Mouse (Mus musculus): Measurements from ENCODE around the gene Ofcc1. TPM values are rescaled to one million over a fixed set of nuclear protein-coding genes. Genes with fewer than 3 reads are reported as not detected.

The Ofcc1 gene
- not detected for total RNA-seq (2018; cell fraction: chromatin; rRNA removed)
- total RNA-seq (2018; cell fraction: cytosol; rRNA removed) = not detected
- not detected for total RNA-seq (2018; cell fraction: nucleus; rRNA removed)
- polyA plus RNA-seq (2018) = not detected in 3 replicates

DNA sequence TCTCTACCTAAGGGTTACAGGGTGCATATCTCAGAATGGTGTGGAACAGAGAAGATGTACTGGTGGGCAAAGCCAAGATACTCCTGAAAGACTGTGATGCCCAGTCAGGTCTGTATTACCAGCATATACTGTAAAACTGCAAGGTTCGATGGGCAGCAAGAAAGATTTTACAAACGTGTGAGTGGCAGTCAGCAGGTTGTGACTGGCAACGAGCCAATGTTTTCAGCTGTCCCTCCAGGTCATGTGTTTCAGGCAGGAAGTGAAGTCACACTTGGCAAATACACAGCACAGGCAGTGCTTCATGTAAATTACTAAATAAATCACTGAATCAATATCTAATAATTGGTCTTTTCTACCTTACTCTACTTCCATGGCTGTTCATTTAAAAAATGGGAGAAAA, at the start of gene Ofcc1:
Gene Ofcc1, minus strand, starts transcription at position 163 of the 400 bp plus-strand sequence.
- H3K4me3 ChIP-seq (ENCODE audit: inconsistent target) = no peak within 1 kb of the TSS
- WGBS (ENCODE audit: missing documents) = 47% methylated on average over 3 of the region's 3 CpGs
- H3K36me3 ChIP-seq (ENCODE audit: inconsistent target) = no peaks in the 10 kb centered on the region
- no peaks in the 10 kb centered on the region for H3K79me2 ChIP-seq (ENCODE audit: inconsistent target)
- H3K27ac ChIP-seq = no peak within 1 kb of the TSS

DNA sequence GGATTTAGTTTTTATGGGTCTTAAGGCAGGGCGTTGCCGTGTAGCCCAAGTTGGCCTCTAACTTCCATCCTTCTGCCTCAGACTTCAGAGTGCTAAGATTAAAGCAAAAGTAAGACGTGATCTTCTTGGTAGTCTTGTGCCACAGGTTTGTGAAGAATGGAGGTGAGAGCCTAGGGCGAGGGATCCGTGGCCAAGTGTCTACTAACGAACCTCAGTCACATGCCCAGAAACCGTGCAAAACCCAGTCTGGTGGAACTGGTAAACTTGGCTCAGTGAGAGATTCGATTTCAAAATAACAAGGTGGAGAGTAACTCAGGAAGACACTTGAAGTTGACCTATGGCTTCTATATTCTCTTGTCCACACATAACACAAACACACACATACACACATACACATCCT, 28.9 kb upstream of the Ofcc1 start:
- Histone ChIP-seq H3K27ac (no peak overlapping the region), H3K36me3 (ENCODE audit: inconsistent target) (no peaks in the 10 kb centered on the region), H3K4me3 (ENCODE audit: inconsistent target) (no peak overlapping the region), H3K79me2 (ENCODE audit: inconsistent target) (no peaks in the 10 kb centered on the region)
- WGBS (ENCODE audit: missing documents) = 86% methylated on average over 8 of the region's 8 CpGs

DNA sequence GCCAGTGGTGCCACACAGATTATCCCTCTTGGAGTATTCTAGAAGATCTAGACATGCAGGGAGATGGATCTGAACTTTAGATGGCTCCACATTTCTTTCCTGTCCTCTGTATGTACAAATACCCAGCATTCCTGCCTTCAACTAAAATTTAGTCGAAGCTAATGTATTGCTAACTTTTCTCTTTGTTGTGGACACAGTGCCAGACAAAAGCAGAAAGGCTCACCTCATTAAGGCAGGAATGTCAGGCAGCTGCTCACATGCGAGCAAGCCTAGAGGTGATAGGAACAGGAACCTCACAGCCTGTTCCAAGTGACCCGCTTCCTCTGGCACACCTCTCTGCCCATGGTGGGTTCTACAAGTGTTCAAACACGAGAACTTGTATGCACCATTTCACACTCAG, 26.2 kb upstream of the Ofcc1 start:
- no peak overlapping the region for H3K27ac ChIP-seq
- no peaks in the 10 kb centered on the region for H3K36me3 ChIP-seq (ENCODE audit: inconsistent target)
- no peak overlapping the region for H3K4me3 ChIP-seq (ENCODE audit: inconsistent target)
- H3K79me2 ChIP-seq (ENCODE audit: inconsistent target) = no peaks in the 10 kb centered on the region
- 83% methylated on average over 4 of the region's 4 CpGs for WGBS (ENCODE audit: missing documents)

- H3K79me2 ChIP-seq (ENCODE audit: inconsistent target) = no peaks in the 10 kb centered on the region
- WGBS (ENCODE audit: missing documents) = 50% methylated on average over 4 of the region's 4 CpGs
- H3K36me3 ChIP-seq (ENCODE audit: inconsistent target) = no peaks in the 10 kb centered on the region
- no peak overlapping the region for H3K4me3 ChIP-seq (ENCODE audit: inconsistent target)
- no peak overlapping the region for H3K27ac ChIP-seq
These were observed 23.7 kb upstream of the Ofcc1 start for GRCm38 (mm10) chr13:40384962-40385361.

GRCm38 (mm10) chr13:40376773-40377172, 15.5 kb upstream of the Ofcc1 start:
- WGBS (ENCODE audit: missing documents) = 88% methylated on average over 5 of the region's 5 CpGs
- no peaks in the 10 kb centered on the region for H3K36me3 ChIP-seq (ENCODE audit: inconsistent target)
- H3K27ac ChIP-seq = no peak overlapping the region
- H3K79me2 ChIP-seq (ENCODE audit: inconsistent target) = no peaks in the 10 kb centered on the region
- H3K4me3 ChIP-seq (ENCODE audit: inconsistent target) = no peak overlapping the region

DNA sequence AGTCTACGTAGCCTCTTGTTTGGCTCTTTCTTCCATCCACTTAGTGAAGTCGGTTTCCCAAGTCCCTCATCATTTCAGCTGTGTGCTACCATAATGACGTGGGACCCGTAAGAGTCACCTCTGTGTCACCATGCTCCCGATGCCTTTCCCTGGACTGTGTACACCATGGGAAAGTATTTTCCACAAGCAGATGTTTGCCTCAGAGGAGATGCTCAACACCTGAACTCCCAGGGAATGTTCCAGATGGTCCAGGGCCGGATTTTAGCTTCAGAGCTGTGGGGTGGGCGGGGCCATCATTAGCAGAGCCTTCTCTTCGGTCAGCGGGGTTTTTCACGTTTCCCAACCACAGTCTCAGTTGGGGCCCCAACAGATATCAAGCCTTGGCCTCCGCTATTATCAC, 5.5 kb upstream of the Ofcc1 start:
- WGBS (ENCODE audit: missing documents) = 92% methylated on average over 10 of the region's 11 CpGs
- Histone ChIP-seq H3K36me3 (ENCODE audit: inconsistent target) (no peaks in the 10 kb centered on the region), H3K27ac (no peak overlapping the region), H3K4me3 (ENCODE audit: inconsistent target) (no peak overlapping the region), H3K79me2 (ENCODE audit: inconsistent target) (no peaks in the 10 kb centered on the region)

DNA sequence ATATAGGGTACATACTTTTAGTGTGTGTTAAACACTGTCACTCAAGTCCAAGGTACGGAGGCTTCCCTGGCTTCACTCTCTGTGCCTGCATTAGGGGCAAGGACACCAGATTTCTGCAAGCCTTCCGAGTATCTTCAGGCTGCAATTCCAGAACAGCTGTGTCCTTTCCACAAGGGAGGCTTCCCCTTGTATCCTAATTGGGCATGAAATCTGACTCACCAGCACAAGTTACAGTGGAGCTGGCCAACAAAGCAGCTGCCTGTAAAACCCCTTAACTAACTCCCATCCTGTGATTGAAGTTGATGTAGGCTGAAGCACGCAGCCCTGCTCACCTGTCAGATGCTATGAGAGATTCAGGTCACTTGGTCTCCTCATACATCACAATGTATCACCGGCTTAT, 3.6 kb upstream of the Ofcc1 start:
- 81% methylated on average over 4 of the region's 4 CpGs for WGBS (ENCODE audit: missing documents)
- H3K4me3 ChIP-seq (ENCODE audit: inconsistent target) = no peak overlapping the region
- H3K79me2 ChIP-seq (ENCODE audit: inconsistent target) = no peaks in the 10 kb centered on the region
- no peaks in the 10 kb centered on the region for H3K36me3 ChIP-seq (ENCODE audit: inconsistent target)
- H3K27ac ChIP-seq = no peak overlapping the region

- 60% methylated on average over 4 of the region's 4 CpGs for WGBS (ENCODE audit: missing documents)
- H3K79me2 ChIP-seq (ENCODE audit: inconsistent target) = no peaks in the 10 kb centered on the region
- no peak overlapping the region for H3K27ac ChIP-seq
- H3K36me3 ChIP-seq (ENCODE audit: inconsistent target) = no peaks in the 10 kb centered on the region
- no peak overlapping the region for H3K4me3 ChIP-seq (ENCODE audit: inconsistent target)
These were observed 558 bp downstream of the Ofcc1 start for GRCm38 (mm10) chr13:40360692-40361091.

- no peaks in the 10 kb centered on the region for H3K36me3 ChIP-seq (ENCODE audit: inconsistent target)
- no peak overlapping the region for H3K4me3 ChIP-seq (ENCODE audit: inconsistent target)
- WGBS (ENCODE audit: missing documents) = 92% methylated on average over 2 of the region's 2 CpGs
- H3K27ac ChIP-seq = no peak overlapping the region
- no peaks in the 10 kb centered on the region for H3K79me2 ChIP-seq (ENCODE audit: inconsistent target)
These were observed 14.2 kb downstream of the Ofcc1 start for GRCm38 (mm10) chr13:40347045-40347444.

DNA sequence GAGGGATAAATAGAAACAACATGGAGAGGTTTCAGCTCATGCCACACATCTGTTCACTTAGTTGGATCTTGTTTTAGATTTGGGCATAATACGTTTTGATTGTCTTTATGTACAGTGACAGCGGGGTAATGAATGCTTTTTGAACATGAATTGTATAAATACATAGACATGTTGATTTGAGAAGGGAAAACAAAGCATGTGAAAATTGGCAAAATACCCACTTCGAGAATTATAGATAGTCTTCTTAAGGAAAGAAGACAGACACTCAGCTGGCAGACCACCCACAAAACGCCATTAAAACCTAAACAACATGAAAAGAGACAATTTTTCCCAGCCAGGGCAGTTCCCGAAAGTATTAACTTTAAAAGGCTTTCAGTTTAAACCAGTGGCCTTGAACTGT, 37.9 kb downstream of the Ofcc1 start:
- WGBS (ENCODE audit: missing documents) = 88% methylated on average over 5 of the region's 5 CpGs

GRCm38 (mm10) chr13:40320814-40321525, 40.3 kb downstream of the Ofcc1 start:
- 16% methylated on average over 6 of the region's 6 CpGs for whole genome bisulfite sequencing (ENCODE audit: missing documents)
- Histone ChIP-seq H3K79me2 (ENCODE audit: inconsistent target) (no peaks in the 10 kb centered on the region), H3K36me3 (ENCODE audit: inconsistent target) (no peaks in the 10 kb centered on the region), H3K27ac (no peak overlapping the region), H3K4me3 (ENCODE audit: inconsistent target) (no peak overlapping the region)

More for the DNA sequence above, 37.9 kb downstream of the Ofcc1 start:
- no peak overlapping the region for H3K4me3 ChIP-seq (ENCODE audit: inconsistent target)
- H3K27ac ChIP-seq = no peak overlapping the region
- H3K36me3 ChIP-seq (ENCODE audit: inconsistent target) = no peaks in the 10 kb centered on the region
- no peaks in the 10 kb centered on the region for H3K79me2 ChIP-seq (ENCODE audit: inconsistent target)

DNA sequence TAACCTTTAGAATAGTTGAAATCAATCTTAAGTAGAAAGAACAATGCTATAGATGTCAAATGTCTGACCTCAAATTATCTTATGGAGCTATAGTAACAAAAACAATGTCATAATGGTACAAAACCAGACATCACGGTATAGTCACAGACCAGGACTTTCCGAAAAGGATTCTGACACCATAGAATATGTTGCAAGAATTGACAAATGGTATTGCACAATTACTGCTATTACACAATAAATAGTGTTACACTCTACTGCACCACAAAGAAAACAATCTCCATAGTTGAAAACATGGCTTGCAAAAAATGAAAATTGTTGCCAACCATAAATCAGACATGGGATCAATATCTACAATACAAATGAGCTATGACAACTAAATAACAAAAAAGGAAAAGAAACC, 43.5 kb downstream of the Ofcc1 start:
- H3K27ac ChIP-seq = no peak overlapping the region
- H3K79me2 ChIP-seq (ENCODE audit: inconsistent target) = no peaks in the 10 kb centered on the region
- H3K4me3 ChIP-seq (ENCODE audit: inconsistent target) = no peak overlapping the region
- H3K36me3 ChIP-seq (ENCODE audit: inconsistent target) = no peaks in the 10 kb centered on the region
- 53% methylated on average over 2 of the region's 2 CpGs for WGBS (ENCODE audit: missing documents)

DNA sequence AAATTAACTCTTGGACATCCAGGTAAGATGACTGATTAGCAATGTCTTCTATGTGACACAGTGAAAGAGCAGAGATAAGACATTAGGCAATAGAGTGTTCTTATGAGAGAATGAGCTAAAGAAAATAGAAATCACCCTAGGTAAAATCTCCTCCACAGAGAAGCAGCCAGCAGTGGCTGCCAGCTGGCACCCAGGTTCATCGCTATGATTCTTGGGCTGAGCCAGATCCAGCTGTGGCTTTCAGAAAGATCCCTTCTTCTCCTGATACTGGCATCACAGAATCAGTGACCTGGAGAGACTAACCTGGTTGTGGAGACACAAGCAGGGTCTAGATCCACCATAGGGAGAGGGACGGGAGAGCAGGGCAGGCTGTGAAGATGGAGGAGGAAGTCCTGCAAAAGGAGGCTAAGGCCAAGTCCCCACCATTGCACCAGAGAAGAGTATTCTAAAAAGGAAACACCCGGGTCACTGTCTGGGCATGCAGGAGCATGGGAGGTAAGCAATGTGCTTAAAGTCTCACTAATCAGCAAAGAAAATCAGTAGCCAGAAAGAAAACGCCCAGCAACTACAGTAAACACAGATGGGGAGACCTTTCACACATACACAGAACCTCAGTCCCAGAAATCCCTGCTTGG, 46.0 kb downstream of the Ofcc1 start:
- 89% methylated on average over 4 of the region's 4 CpGs for WGBS (ENCODE audit: missing documents)

GRCm38 (mm10) chr13:40292891-40293290, 68.4 kb downstream of the Ofcc1 start:
- 77% methylated on average over 2 of the region's 2 CpGs for WGBS (ENCODE audit: missing documents)
- no peak overlapping the region for H3K27ac ChIP-seq
- no peaks in the 10 kb centered on the region for H3K79me2 ChIP-seq (ENCODE audit: inconsistent target)
- no peak overlapping the region for H3K4me3 ChIP-seq (ENCODE audit: inconsistent target)
- no peaks in the 10 kb centered on the region for H3K36me3 ChIP-seq (ENCODE audit: inconsistent target)

More for the DNA sequence above, 46.0 kb downstream of the Ofcc1 start:
- Histone ChIP-seq H3K27ac (no peak overlapping the region), H3K36me3 (ENCODE audit: inconsistent target) (no peaks in the 10 kb centered on the region), H3K4me3 (ENCODE audit: inconsistent target) (no peak overlapping the region), H3K79me2 (ENCODE audit: inconsistent target) (no peaks in the 10 kb centered on the region)

GRCm38 (mm10) chr13:40290846-40291245, 70.4 kb downstream of the Ofcc1 start:
- Histone ChIP-seq H3K27ac (no peak overlapping the region), H3K36me3 (ENCODE audit: inconsistent target) (no peaks in the 10 kb centered on the region), H3K79me2 (ENCODE audit: inconsistent target) (no peaks in the 10 kb centered on the region), H3K4me3 (ENCODE audit: inconsistent target) (no peak overlapping the region)
- 86% methylated on average over 10 of the region's 10 CpGs for WGBS (ENCODE audit: missing documents)

All from macrophage (primary cell).